Mouse (Mus musculus): ENCODE results near the gene Tnfaip2.

Tnfaip2 gene

GRCm38 (mm10) chr12:111442309-111443010 is at the start of gene Tnfaip2:
TSS of gene Tnfaip2 (plus strand) at chr12:111442469.
- DNase-seq (ENCODE audit: low read depth, low spot score) = peak; percentile 89

GRCm38 (mm10) chr12:111394008-111394407 is 48.3 kb upstream of the Tnfaip2 start:
- no peak for DNase-seq (ENCODE audit: low read depth, low spot score)

GRCm38 (mm10) chr12:111396997-111397396 is 45.3 kb upstream of the Tnfaip2 start:
- no peak for DNase-seq (ENCODE audit: low read depth, low spot score)

GRCm38 (mm10) chr12:111401454-111402184 is 40.6 kb upstream of the Tnfaip2 start:
- DNase-seq (ENCODE audit: low read depth, low spot score) = peak; percentile 73

GRCm38 (mm10) chr12:111404880-111405279 is 37.4 kb upstream of the Tnfaip2 start:
- DNase-seq (ENCODE audit: low read depth, low spot score) = no peak

- DNase-seq (ENCODE audit: low read depth, low spot score) = no peak
These were observed 35.6 kb upstream of the Tnfaip2 start, which contains the start of gene Lbhd2 for GRCm38 (mm10) chr12:111406622-111407021. TSS of gene Lbhd2 (plus strand) at chr12:111406809.

- DNase-seq (ENCODE audit: low read depth, low spot score) = no peak
These were observed 32.7 kb upstream of the Tnfaip2 start for GRCm38 (mm10) chr12:111409583-111409982.

- DNase-seq (ENCODE audit: low read depth, low spot score) = no peak
These were observed 30.5 kb upstream of the Tnfaip2 start for GRCm38 (mm10) chr12:111411631-111412355.

- no peak for DNase-seq (ENCODE audit: low read depth, low spot score)
These were observed 29.5 kb upstream of the Tnfaip2 start for GRCm38 (mm10) chr12:111412581-111413284.

GRCm38 (mm10) chr12:111413300-111413699 is 29.0 kb upstream of the Tnfaip2 start:
- peak; percentile 82 for DNase-seq (ENCODE audit: low read depth, low spot score)

- DNase-seq (ENCODE audit: low read depth, low spot score) = no peak
These were observed 25.1 kb upstream of the Tnfaip2 start, which contains the start of gene Exoc3l4 for GRCm38 (mm10) chr12:111416921-111417779. TSS of gene Exoc3l4 (plus strand) at chr12:111417017.

GRCm38 (mm10) chr12:111419918-111420317 is 22.4 kb upstream of the Tnfaip2 start:
- no peak for DNase-seq (ENCODE audit: low read depth, low spot score)

GRCm38 (mm10) chr12:111420946-111421709 is 21.1 kb upstream of the Tnfaip2 start:
- no peak for DNase-seq (ENCODE audit: low read depth, low spot score)

- DNase-seq (ENCODE audit: low read depth, low spot score) = no peak
These were observed 19.4 kb upstream of the Tnfaip2 start for GRCm38 (mm10) chr12:111422852-111423251.

- no peak for DNase-seq (ENCODE audit: low read depth, low spot score)
These were observed 18.6 kb upstream of the Tnfaip2 start for GRCm38 (mm10) chr12:111423570-111424129.

GRCm38 (mm10) chr12:111424547-111424946 is 17.7 kb upstream of the Tnfaip2 start:
- DNase-seq (ENCODE audit: low read depth, low spot score) = no peak

GRCm38 (mm10) chr12:111425258-111425657 is 17.0 kb upstream of the Tnfaip2 start:
- no peak for DNase-seq (ENCODE audit: low read depth, low spot score)

GRCm38 (mm10) chr12:111425789-111426460 is 16.3 kb upstream of the Tnfaip2 start:
- peak; percentile 85 for DNase-seq (ENCODE audit: low read depth, low spot score)

All from skeletal muscle tissue, adult 2 months (tissue).